Mouse (Mus musculus) myocyte (in vitro differentiated cells): ENCODE results near the gene Abhd8.

Source experiments
- MYOD1 ChIP-seq, 3 experiments: IDR thresholded peaks; one replicate each; pipeline ENCODE4 v1.6.1; 2011; ENCODE audit warnings: control low read depth in 2 of 3, low read depth in 2 of 3, mild to moderate bottlenecking in 2 of 3, moderate library complexity in 1 of 3; ENCODE audit not compliant: insufficient read length in 2 of 3, control insufficient read depth in 1 of 3
- MYOG ChIP-seq, 3 experiments: IDR thresholded peaks; one replicate each; pipeline ENCODE4 v1.6.1; 2011; ENCODE audit warnings: control low read depth in 2 of 3, low read depth in 2 of 3, mild to moderate bottlenecking in 2 of 3; ENCODE audit not compliant: insufficient read length in 2 of 3, control insufficient read depth in 1 of 3, insufficient read depth in 1 of 3
- POLR2A ChIP-seq: IDR thresholded peaks from one replicate; pipeline ENCODE4 v1.6.1; 2011; ENCODE audit warnings: low read depth, mild to moderate bottlenecking, control low read depth, moderate library complexity; ENCODE audit not compliant: insufficient read length
- TCF12 ChIP-seq: IDR thresholded peaks from one replicate; pipeline ENCODE4 v1.6.1; 2011; ENCODE audit warnings: mild to moderate bottlenecking, control low read depth; ENCODE audit not compliant: poor library complexity, insufficient read depth, severe bottlenecking
- USF1 ChIP-seq: IDR thresholded peaks from one replicate; pipeline ENCODE4 v1.6.1; 2011; ENCODE audit warnings: low read depth, mild to moderate bottlenecking, control low read depth, moderate library complexity

DNA sequence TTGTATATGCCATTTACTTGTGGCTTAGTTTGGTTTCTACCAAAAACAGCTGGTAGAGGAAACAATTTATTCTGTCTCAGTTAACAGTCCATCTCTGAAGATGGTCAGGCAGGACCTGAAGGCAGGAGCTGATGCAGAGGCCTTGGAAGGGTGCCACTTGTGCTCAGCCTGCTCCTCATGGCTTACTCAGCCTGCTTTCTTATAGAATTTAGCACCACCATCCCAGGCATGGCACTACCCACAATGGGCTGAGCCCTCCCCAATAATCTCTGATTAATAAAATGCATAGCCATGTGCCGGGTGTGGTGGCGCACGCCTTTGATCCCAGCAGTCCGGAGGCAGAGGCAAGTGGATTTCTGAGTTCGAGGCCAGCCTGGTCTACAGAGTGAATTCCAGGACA is 2.7 kb upstream of the Abhd8 start:
- TF ChIP-seq POLR2A (no peak), USF1 (no peak), TCF12 (no peak), MYOG (IDR thresholded peaks at IDR 0.05; ENCODE audit: control insufficient read depth in 1 of 3, insufficient read depth in 1 of 3, insufficient read length in 2 of 3, low read depth in 2 of 3) (no peak), MYOD1 (IDR thresholded peaks at IDR 0.05; ENCODE audit: control insufficient read depth in 1 of 3, insufficient read length in 2 of 3, low read depth in 2 of 3) (no peak)
